Mouse (Mus musculus) Patski (cell line): Measurements from ENCODE around the gene Nol4l. TPM values are rescaled to one million over a fixed set of nuclear protein-coding genes. Genes with fewer than 3 reads are reported as not detected.

Experiments used
- ATAC-seq: fragments of 100-300 bp; one replicate; pipeline ENCODE4 v1.8.0; 2021
- CTCF ChIA-PET: fragments of 350-600 bp; sonication (Branson Sonifier 250); formaldehyde crosslinking; loops from one replicate; lab custom pipeline; 2022; ENCODE audit warnings: inconsistent platforms; lab: Charles Lee
- POLR2A ChIA-PET: fragments of 350-600 bp; sonication (Branson Sonifier 250); formaldehyde crosslinking; loops from one replicate; lab custom pipeline; 2022; ENCODE audit warnings: antibody characterized with exemption, inconsistent platforms; lab: Charles Lee
- DNase-seq: peaks from one replicate; pipeline ENCODE4 v3.0.0-alpha.2; 2011; ENCODE audit warnings: low read depth, low spot score
- H3K27me3 ChIP-seq: fragments of 371-371 bp; one replicate; pipeline ENCODE4 v1.5.1; 2021
- CTCF ChIP-seq: fragments of 100-300 bp; IDR thresholded peaks from one replicate; pipeline ENCODE4 v1.5.1; 2021
- in situ Hi-C: fragments of 300-500 bp; cut with MboI; formaldehyde crosslinking; loops from 3 replicates; pipeline ENCODE4 v1.11.1; 2018; ENCODE audit warnings: low pct_unique_long_range_greater_than_20kb, mixed read lengths
- polyA plus RNA-seq: library from polyadenylated mRNA; unstranded; gene quantifications from one replicate; pipeline ENCODE4 v1.2.3, GENCODE M21; 2021

Gene Nol4l
- polyA plus RNA-seq, 1 experiment from 2014 or later: 17.8 TPM

DNA sequence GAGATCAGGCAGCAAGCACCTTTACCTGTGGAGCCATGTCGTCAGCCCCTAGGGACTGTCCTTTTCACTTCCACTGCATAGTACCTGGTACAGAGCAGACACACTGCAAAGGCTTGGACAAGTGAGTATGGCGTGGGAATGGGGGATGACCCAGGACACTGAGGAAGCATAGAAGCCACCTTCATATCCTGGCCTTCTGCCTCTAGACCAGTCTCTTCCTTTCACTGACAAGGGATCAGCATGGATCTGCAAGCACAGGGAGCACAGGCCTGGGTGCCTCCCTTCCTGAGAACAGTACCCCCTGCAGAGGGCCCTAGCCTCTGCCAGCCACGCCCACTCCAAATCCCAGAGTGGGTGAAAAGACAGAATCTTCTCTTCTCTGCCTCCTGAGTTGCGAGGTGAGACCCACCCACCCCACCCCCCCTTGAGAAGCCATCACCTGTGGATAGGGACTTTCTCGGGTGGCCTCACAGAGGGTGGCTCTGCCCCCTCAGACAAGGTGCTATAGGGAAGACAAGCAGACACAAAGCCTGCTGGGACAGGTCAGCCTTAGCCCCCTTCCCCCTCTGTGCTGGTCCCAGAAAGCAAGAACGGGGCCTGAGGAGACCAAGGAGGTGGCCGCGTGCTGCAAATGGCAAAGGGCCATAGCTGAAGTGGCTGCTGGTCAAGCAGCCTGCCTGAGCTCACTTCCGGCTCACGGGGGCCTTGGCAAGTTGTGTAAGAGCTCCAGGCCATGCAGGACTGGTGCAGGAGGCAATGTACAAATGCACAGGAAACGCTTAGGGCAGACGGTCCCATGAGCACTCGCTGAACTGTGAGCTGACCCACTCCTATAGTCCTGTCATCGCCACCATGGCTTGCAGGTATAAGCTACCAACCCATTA lies 15.0 kb downstream of the Nol4l start:
- ChIA-PET POLR2A (no interaction called here), CTCF (interaction anchor here (0.9 kb wide), 1 partner anchor 15 kb away, joined by 4 read pairs; no protein-coding TSS in a partner anchor)
- H3K27me3 ChIP-seq: no peaks in the 10 kb centered on the region
- TF ChIP-seq CTCF: no peak
- ATAC-seq (no peak), DNase-seq (no peak)
- in situ Hi-C loops: no loop called here

- no peaks in the 10 kb centered on the region for H3K27me3 ChIP-seq
- ChIA-PET CTCF (no interaction called here), POLR2A (no interaction called here)
- DNase-seq (no peak), ATAC-seq (no peak)
- in situ Hi-C loops: no loop called here
- no peak for TF ChIP-seq CTCF
Observed at GRCm38 (mm10) chr2:153513983-153514382, 15.8 kb downstream of the Nol4l start.

DNA sequence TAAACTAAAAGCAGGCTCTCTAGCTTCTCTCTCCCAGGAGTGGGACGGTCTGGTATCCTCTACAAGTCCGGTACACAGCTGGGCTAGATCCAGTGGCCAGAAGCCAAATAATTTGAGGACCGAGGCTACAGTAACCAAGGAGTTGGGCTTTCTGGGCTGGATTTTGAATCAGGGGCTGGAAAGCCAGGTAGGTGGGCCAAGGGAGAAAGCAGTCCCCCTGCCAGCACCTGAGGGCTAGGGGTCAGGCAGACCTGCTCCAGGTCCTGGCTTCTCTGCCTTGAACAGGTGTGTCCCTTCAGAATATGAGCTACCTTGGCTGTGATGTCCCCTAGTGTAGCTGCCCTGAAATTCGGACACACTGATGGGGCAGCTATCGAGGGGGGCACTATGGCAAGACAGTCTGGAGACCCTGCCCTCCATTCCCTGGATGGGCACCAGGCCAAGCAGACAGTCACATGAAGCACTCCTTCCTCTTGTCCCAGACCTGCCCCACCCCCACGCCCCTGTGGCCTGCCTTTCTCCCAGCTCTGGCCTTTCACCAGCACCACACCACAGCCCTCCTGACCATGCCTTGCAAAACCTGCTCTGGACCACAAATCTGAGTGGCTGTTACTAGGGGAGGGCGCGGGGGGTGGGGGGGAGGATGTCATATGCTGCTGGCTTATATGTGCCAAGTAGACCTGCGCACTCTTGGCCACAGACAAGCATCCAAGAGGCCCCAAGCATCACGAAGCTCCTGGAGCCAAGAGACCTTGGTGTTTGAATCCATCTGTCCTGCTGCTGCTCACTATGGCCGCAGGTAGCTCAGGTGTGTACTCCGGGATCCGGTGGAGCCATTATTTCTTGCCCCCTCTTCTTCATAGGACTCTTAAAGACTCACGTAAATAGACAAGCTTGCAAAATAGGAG lies 17.1 kb downstream of the Nol4l start:
- POLR2A ChIA-PET: interaction anchor here (0.6 kb wide), 2 partner anchors 72 to 271 kb away, joined by 4 to 7 read pairs; no protein-coding TSS in a partner anchor

DNA sequence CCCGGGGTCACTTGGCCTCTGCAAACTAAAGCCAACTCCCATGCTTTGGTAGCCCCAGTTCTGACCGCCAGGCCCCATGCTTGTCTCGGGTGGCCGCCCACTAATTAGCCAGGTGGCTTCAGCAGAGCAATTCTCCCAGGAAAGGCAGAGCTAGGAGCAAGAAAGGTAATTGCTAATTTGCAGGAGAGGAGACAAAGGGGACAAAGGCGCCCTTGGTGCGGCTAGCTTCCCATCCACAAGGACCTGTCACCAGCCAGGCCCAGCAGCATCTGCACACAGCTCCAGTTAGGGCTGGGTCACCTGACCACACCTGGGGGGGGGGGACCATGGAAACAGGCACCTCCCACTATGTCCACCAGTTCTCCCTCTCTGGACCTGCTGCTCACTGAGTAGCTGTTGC lies 18.2 kb downstream of the Nol4l start:
- ChIA-PET POLR2A (no interaction called here), CTCF (interaction anchor here (1.1 kb wide), 1 partner anchor 13 kb away, joined by 4 read pairs; no protein-coding TSS in a partner anchor)
- in situ Hi-C loops: no loop called here
- TF ChIP-seq CTCF: no peak
- DNase-seq (no peak), ATAC-seq (no peak)
- no peaks in the 10 kb centered on the region for H3K27me3 ChIP-seq

More for the DNA sequence above, 17.1 kb downstream of the Nol4l start:
- ATAC-seq (no peak), DNase-seq (no peak)
- CTCF ChIA-PET: no interaction called here
- no peak for TF ChIP-seq CTCF
- H3K27me3 ChIP-seq: no peaks in the 10 kb centered on the region
- in situ Hi-C loops: no loop called here

DNA sequence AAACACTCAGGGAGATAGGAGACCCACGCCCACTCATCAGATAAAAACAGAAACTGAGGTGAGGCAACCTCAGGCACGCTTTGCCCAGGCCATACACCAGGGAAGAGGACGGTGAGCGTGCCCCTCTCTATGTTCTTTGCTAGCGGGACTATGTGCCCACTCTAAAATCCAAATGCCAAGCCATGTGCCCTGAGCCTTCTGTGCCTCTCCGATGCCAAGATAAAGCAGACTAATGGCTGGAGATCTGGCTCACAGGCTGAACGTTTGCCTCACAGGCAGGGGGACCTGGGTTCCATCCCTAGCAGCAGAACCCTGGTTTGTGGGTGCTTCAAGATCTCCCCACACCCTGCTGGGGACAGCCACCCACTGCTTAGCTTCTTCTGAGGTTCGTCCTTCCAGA lies 19.6 kb downstream of the Nol4l start:
- ChIA-PET POLR2A (no interaction called here), CTCF (no interaction called here)
- TF ChIP-seq CTCF: no peak
- DNase-seq (no peak), ATAC-seq (no peak)
- in situ Hi-C loops: no loop called here
- H3K27me3 ChIP-seq: no peaks in the 10 kb centered on the region

DNA sequence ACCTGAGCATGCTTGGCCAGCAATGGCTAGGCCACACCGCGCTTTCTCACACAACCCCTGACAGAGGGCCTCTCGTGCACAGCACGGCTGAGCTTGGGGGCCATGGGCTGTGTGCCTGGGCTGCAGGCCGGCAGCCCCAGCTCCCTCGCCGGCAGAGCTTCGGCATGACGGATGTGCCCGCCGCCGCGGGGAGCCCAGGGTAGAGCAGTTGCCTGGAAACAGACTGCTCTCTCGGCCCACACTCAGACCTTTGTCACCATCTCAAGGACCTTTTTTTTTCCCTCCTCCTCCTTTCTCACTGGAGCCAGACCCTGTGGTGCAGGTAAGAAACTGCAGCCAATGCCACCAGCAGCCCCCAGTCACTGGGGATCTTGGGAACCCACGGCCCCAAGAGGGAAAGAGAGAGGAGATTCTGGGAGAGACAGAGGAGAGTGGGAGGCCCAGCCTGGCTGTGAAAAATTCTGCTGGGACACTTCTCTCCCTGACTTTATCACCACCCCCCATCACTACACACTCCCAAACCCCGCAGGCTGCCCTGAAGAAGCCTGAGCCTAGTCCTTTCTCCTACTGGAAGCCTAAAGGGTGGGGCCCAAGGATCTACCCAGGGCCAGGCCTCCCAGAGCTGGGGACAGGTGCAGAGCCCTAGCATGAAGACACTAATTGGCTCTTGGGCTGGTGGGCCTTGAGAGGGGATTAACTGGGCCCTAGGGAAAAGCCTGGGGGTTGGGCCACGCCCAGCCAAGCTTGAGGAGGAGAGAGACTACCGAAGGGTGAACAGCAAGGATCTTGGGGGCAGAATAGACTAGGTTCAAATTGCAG lies 20.4 kb downstream of the Nol4l start:
- no peaks in the 10 kb centered on the region for H3K27me3 ChIP-seq
- ATAC-seq (no peak), DNase-seq (no peak)
- POLR2A ChIA-PET: no interaction called here
- TF ChIP-seq CTCF: no peak
- CTCF ChIA-PET: no interaction called here
- in situ Hi-C loops: no loop called here

- POLR2A ChIA-PET: interaction anchor here (0.6 kb wide), 1 partner anchor 647 kb away, joined by 3 read pairs; no protein-coding TSS in a partner anchor
- CTCF ChIA-PET: no interaction called here
- TF ChIP-seq CTCF: no peak
- H3K27me3 ChIP-seq: no peaks in the 10 kb centered on the region
- no peak for ATAC-seq
- in situ Hi-C loops: no loop called here
- no peak for DNase-seq
Observed at GRCm38 (mm10) chr2:153508405-153508804, 21.4 kb downstream of the Nol4l start.

DNA sequence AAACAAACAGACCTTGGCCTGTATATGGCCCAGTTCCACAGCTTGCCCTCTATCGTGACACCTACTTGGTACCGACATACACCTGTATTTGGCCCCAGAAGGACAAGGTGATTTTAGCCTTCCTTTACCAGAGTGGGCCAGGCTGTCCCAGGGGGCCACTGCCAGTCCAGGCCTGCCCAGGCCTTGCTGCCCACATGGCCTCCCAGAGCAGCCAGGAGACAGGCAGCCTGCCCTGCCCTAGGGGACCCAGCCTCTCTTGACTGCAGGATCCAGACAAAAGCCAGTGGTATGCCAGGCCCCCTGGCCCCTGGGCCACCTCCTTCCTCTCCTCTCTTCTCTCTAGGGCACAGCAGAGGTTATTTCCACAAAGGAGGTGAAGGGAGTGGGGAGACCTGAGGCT lies 21.8 kb downstream of the Nol4l start:
- POLR2A ChIA-PET: interaction anchor here (0.6 kb wide), 1 partner anchor 646 kb away, joined by 3 read pairs; no protein-coding TSS in a partner anchor
- H3K27me3 ChIP-seq: no peaks in the 10 kb centered on the region
- ATAC-seq: no peak

DNA sequence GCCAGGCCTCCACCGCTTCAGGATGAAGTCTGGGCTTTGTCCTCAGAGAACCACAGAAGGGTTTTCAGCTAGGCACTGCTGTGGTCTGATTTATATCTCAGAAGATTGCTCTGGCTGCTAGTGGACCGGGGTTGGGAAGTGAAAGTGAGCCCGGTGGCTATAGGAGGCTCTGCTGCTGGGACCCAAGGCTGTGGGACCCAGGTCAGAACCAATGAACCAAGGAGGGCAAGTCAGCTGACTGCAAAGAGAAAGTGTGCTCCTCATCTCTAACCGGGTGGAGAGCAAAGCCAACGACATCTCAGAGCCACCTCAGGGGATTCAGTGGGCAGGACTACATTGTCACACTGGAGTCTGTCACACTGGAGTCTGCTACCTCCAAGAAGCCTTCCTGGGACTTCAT lies 23.4 kb downstream of the Nol4l start:
- ATAC-seq: no peak
- ChIA-PET POLR2A (no interaction called here), CTCF (no interaction called here)
- no peak for DNase-seq
- TF ChIP-seq CTCF: no peak
- in situ Hi-C loops: no loop called here
- H3K27me3 ChIP-seq: no peaks in the 10 kb centered on the region

More for the DNA sequence above, 21.8 kb downstream of the Nol4l start:
- no peak for TF ChIP-seq CTCF
- in situ Hi-C loops: no loop called here
- CTCF ChIA-PET: no interaction called here
- DNase-seq: no peak

DNA sequence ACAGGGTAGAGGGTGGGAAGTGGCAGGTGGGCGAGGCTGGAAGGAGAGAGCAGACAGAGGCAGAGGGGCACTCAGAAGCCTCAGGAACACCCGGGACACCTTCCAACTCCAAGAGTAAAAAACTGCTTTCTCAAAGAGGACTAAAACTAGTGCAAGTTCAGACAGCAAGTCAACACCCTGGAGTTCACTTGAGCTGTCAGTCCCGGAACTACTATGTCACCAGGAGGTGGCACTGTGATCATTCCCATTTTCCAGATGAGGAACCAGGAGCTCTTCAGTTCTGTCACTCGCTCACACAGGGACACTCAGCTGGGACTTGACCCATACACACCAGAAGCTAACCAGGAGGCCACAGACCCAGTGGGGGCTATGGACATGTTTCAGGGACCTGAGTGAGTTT lies 30.6 kb downstream of the Nol4l start:
- no peak for TF ChIP-seq CTCF
- DNase-seq: no peak
- ATAC-seq: no peak
- POLR2A ChIA-PET: no interaction called here
- CTCF ChIA-PET: interaction anchor here (0.6 to 3.2 kb wide), 6 partner anchors 12 to 88 kb away, joined by 3 to 13 read pairs (median 4); no protein-coding TSS in a partner anchor
- in situ Hi-C loops: no loop called here
- H3K27me3 ChIP-seq: no peaks in the 10 kb centered on the region
